Comparison of ENCODE assay signal across 30 mouse cellular contexts in genomic region chr7:72685803-72686202, GRCm38 (mm10).
DNase-seq lines count a peak whose midpoint lies in the region; ATAC-seq and TF ChIP-seq lines count a peak whose summit lies in the region.
"Had no signal": no experiment of that assay in that cellular context is flagged by ENCODE, and none has a peak within 500 bp of the region (broad histone marks: within the 10 kb centered on the region; RNA-seq: fewer than 3 reads in every experiment).

No protein-coding gene starts in this region.

- 0 out of 2 replicates have a peak, but pooled peaks cover 2% of the 10 kb centered on the region for H3K4me1 ChIP-seq in lung, embryonic 16.5 days (replicated peaks; ENCODE audit: control insufficient read depth, insufficient read depth, low read length)
- H3K4me1 ChIP-seq in lung, adult 2 months (ENCODE audit: control insufficient read depth, insufficient read depth, low read length): no peaks in the 10 kb centered on the region
- H3K4me1 ChIP-seq: embryonic facial prominence, embryonic 13.5 days; heart, embryonic 15.5 days; intestine, embryonic 15.5 days; limb, embryonic 13.5 days; neural tube, embryonic 12.5 days; stomach, embryonic 15.5 days had no signal

- no peak for DNase-seq in lung, adult 2 months
- DNase-seq in brain, embryonic 14.5 days (ENCODE audit: low read depth): peak; percentile 31
- DNase-seq in embryo, embryonic 9.5 days (ENCODE audit: extremely low spot score): peak; percentile 4
- DNase-seq in lung, postnatal 36 days: peak; percentile 21
- no peak for DNase-seq in urinary bladder, postnatal 36 days (ENCODE audit: low spot score in 2 of 2)
- no peak for DNase-seq in left cerebral cortex, adult 18-20 months (ENCODE audit: low spot score in 2 of 2)
- DNase-seq in gastrocnemius, postnatal 36 days: no peak
- DNase-seq: adrenal gland, postnatal 10 days; B cell, adult 2 months; cerebellum, adult 8-10 months; cerebellum, postnatal 36 days; heart, postnatal 36 days; kidney, adult 8-10 months; kidney, postnatal 14 days; right cerebral cortex, adult 18-20 months; right cerebral cortex, postnatal 4 days; thymus, adult 18-20 months; thymus, postnatal 36 days had no signal

- no peak overlapping the region for H3K27ac ChIP-seq in lung, embryonic 16.5 days (ENCODE audit: low read length)
- H3K27ac ChIP-seq: embryonic facial prominence, embryonic 13.5 days; forebrain, embryonic 13.5 days; heart, embryonic 15.5 days; hindbrain, embryonic 15.5 days; intestine, embryonic 15.5 days; limb, embryonic 13.5 days; liver, embryonic 14.5 days; midbrain, embryonic 12.5 days; neural tube, embryonic 12.5 days; stomach, embryonic 15.5 days had no signal

- WGBS in lung, embryonic 16.5 days: 30% methylated on average over 2 of the region's 2 CpGs
- 35% methylated on average over 2 of the region's 2 CpGs for WGBS in lung, adult 2 months

- H3K4me3 ChIP-seq in lung, embryonic 16.5 days (ENCODE audit: low read length): no peak overlapping the region
- no peak overlapping the region for H3K4me3 ChIP-seq in lung, adult 2 months (replicated peaks; ENCODE audit: extremely low read depth, low read depth, low read length)
- H3K4me3 ChIP-seq: embryonic facial prominence, embryonic 13.5 days; erythroblast, embryonic 14.5 days; forebrain, embryonic 13.5 days; heart, embryonic 15.5 days; hindbrain, embryonic 15.5 days; intestine, embryonic 15.5 days; limb, embryonic 13.5 days; midbrain, embryonic 12.5 days; neural tube, embryonic 12.5 days; stomach, embryonic 15.5 days had no signal

- no peak overlapping the region for H3K4me2 ChIP-seq in lung, embryonic 16.5 days (ENCODE audit: low read depth, low read length)
- H3K4me2 ChIP-seq: embryonic facial prominence, embryonic 13.5 days; forebrain, embryonic 13.5 days; heart, embryonic 15.5 days; hindbrain, embryonic 15.5 days; intestine, embryonic 15.5 days; limb, embryonic 13.5 days; midbrain, embryonic 12.5 days; neural tube, embryonic 12.5 days; stomach, embryonic 15.5 days had no signal

- ATAC-seq in lung, embryonic 16.5 days (ENCODE audit: low read depth): peak; percentile 81
- ATAC-seq: forebrain, embryonic 13.5 days; intestine, embryonic 15.5 days had no signal

- no peak overlapping the region for H3K9ac ChIP-seq in lung, embryonic 16.5 days (ENCODE audit: low read length)
- H3K9ac ChIP-seq: embryonic facial prominence, embryonic 13.5 days; forebrain, embryonic 13.5 days; heart, embryonic 15.5 days; intestine, embryonic 15.5 days; limb, embryonic 13.5 days; liver, embryonic 14.5 days; midbrain, embryonic 12.5 days; neural tube, embryonic 12.5 days; stomach, embryonic 15.5 days had no signal

- intact Hi-C loops in gastrocnemius, postnatal 36 days (cut with DNase I): no loop called here

- no peaks in the 10 kb centered on the region for H3K36me3 ChIP-seq in lung, embryonic 16.5 days (ENCODE audit: control insufficient read depth, insufficient read depth, low read length)
- H3K36me3 ChIP-seq: embryonic facial prominence, embryonic 13.5 days; heart, embryonic 15.5 days; hindbrain, embryonic 15.5 days; intestine, embryonic 15.5 days; limb, embryonic 13.5 days; midbrain, embryonic 12.5 days; neural tube, embryonic 12.5 days; stomach, embryonic 15.5 days had no signal

- no peak for TF ChIP-seq CTCF in lung, adult 2 months (IDR thresholded peaks at IDR 0.05; ENCODE audit: insufficient read depth, low read length)
- TF ChIP-seq CTCF in brain, embryonic 14.5 days (IDR thresholded peaks at IDR 0.05; ENCODE audit: borderline replicate concordance, extremely low read depth, insufficient read depth, insufficient read length): no peak

- no peaks in the 10 kb centered on the region for H3K27me3 ChIP-seq in lung, embryonic 16.5 days (ENCODE audit: control insufficient read depth, insufficient read depth, low read depth, low read length)
- H3K27me3 ChIP-seq: embryonic facial prominence, embryonic 13.5 days; forebrain, embryonic 13.5 days; heart, embryonic 15.5 days; hindbrain, embryonic 15.5 days; intestine, embryonic 15.5 days; limb, embryonic 13.5 days; midbrain, embryonic 12.5 days; neural tube, embryonic 12.5 days; stomach, embryonic 15.5 days had no signal

- H3K9me3 ChIP-seq in lung, embryonic 16.5 days (ENCODE audit: control insufficient read depth, low read length): no peaks in the 10 kb centered on the region
- H3K9me3 ChIP-seq: embryonic facial prominence, embryonic 13.5 days; forebrain, embryonic 13.5 days; heart, embryonic 15.5 days; hindbrain, embryonic 15.5 days; intestine, embryonic 15.5 days; limb, embryonic 13.5 days; neural tube, embryonic 12.5 days; stomach, embryonic 15.5 days had no signal

- no peak for TF ChIP-seq POLR2A in lung, adult 2 months (IDR thresholded peaks at IDR 0.05; ENCODE audit: borderline replicate concordance, extremely low read depth, low read depth, low read length)
- TF ChIP-seq POLR2A in brain, embryonic 14.5 days (IDR thresholded peaks at IDR 0.05; ENCODE audit: borderline replicate concordance, extremely low read depth, insufficient read depth, insufficient read length, poor library complexity, severe bottlenecking): no peak

Comparison
In these comparisons a context has a peak if more than half of its experiments do, and no peak if none do; other contexts are left out.
1. DNase-seq: peak in brain, embryonic 14.5 days (single experiment), embryo, embryonic 9.5 days (single experiment) and lung, postnatal 36 days (single experiment); none in lung, adult 2 months (single experiment), urinary bladder, postnatal 36 days (0 of 2), left cerebral cortex, adult 18-20 months (0 of 2) and gastrocnemius, postnatal 36 days (0 of 2).